Mouse (Mus musculus) adrenal gland, postnatal 14 days (tissue): Measurements from ENCODE around the gene Ccdc85c. TPM values are rescaled to one million over a fixed set of nuclear protein-coding genes. Genes with fewer than 3 reads are reported as not detected.
A peak's percentile ranks its signal among the peaks of the same experiment; 100 is the strongest.

Source experiments
- DNase-seq: peaks from one replicate; pipeline ENCODE4 v3.0.0; 2021; ENCODE audit warnings: mixed read lengths
- total RNA-seq: library from RNA; stranded (reverse); gene quantifications from 2 replicates; pipeline ENCODE4 v1.2.3, GENCODE M21; 2021

Gene Ccdc85c
- total RNA-seq, 1 experiment from 2014 or later = 23.0 TPM

GRCm38 (mm10) chr12:108215090-108215489 is 60.1 kb downstream of the Ccdc85c start:
- no peak for DNase-seq

- no peak for DNase-seq
These were observed 61.9 kb downstream of the Ccdc85c start for GRCm38 (mm10) chr12:108213090-108214041.

GRCm38 (mm10) chr12:108212476-108212875 is 62.7 kb downstream of the Ccdc85c start:
- DNase-seq = peak; percentile 57

GRCm38 (mm10) chr12:108212071-108212470 is 63.2 kb downstream of the Ccdc85c start:
- DNase-seq = peak; percentile 32

GRCm38 (mm10) chr12:108210623-108211022 is 64.6 kb downstream of the Ccdc85c start:
- no peak for DNase-seq

- peak; percentile 83 for DNase-seq
These were observed 66.3 kb downstream of the Ccdc85c start for GRCm38 (mm10) chr12:108208726-108209438.

- DNase-seq = no peak
These were observed 67.0 kb downstream of the Ccdc85c start for GRCm38 (mm10) chr12:108208216-108208615.

- peak; percentile 90 for DNase-seq
These were observed 68.6 kb downstream of the Ccdc85c start for GRCm38 (mm10) chr12:108206641-108207040.

- no peak for DNase-seq
These were observed 70.2 kb downstream of the Ccdc85c start for GRCm38 (mm10) chr12:108204978-108205377.

- no peak for DNase-seq
These were observed 71.3 kb downstream of the Ccdc85c start for GRCm38 (mm10) chr12:108203895-108204294.

- DNase-seq = no peak
These were observed 75.1 kb downstream of the Ccdc85c start for GRCm38 (mm10) chr12:108200094-108200493.

- DNase-seq = peak; percentile 43
These were observed 76.8 kb downstream of the Ccdc85c start for GRCm38 (mm10) chr12:108198447-108198846.

GRCm38 (mm10) chr12:108195761-108196160 is 79.5 kb downstream of the Ccdc85c start:
- no peak for DNase-seq

GRCm38 (mm10) chr12:108193878-108194277 is 81.3 kb downstream of the Ccdc85c start:
- no peak for DNase-seq

- no peak for DNase-seq
These were observed 87.6 kb downstream of the Ccdc85c start for GRCm38 (mm10) chr12:108187541-108188091.

GRCm38 (mm10) chr12:108181716-108182115 is 93.5 kb downstream of the Ccdc85c start:
- no peak for DNase-seq

- peak; percentile 99 for DNase-seq
These were observed 95.6 kb downstream of the Ccdc85c start, which contains the start of gene Ccnk for GRCm38 (mm10) chr12:108179321-108180266. TSS of gene Ccnk (plus strand) at chr12:108179579.

- DNase-seq = no peak
These were observed 96.1 kb downstream of the Ccdc85c start, which contains the start of gene Setd3 for GRCm38 (mm10) chr12:108179246-108179320. TSS of gene Setd3 (minus strand) at chr12:108179314.

- peak; percentile 74 for DNase-seq
These were observed 96.6 kb downstream of the Ccdc85c start for GRCm38 (mm10) chr12:108178331-108179245.

GRCm38 (mm10) chr12:108176366-108176765 is 98.9 kb downstream of the Ccdc85c start:
- no peak for DNase-seq
